Mouse (Mus musculus): ENCODE measurements around the gene Dars. TPM values are rescaled to one million over a fixed set of nuclear protein-coding genes. Genes with fewer than 3 reads are reported as not detected.

The Dars gene
- 140 and 142 TPM in 2 replicates for polyA plus RNA-seq (2015; fragmentation: Nextera tagmentation; extraction: Ambion mirVana)

DNA sequence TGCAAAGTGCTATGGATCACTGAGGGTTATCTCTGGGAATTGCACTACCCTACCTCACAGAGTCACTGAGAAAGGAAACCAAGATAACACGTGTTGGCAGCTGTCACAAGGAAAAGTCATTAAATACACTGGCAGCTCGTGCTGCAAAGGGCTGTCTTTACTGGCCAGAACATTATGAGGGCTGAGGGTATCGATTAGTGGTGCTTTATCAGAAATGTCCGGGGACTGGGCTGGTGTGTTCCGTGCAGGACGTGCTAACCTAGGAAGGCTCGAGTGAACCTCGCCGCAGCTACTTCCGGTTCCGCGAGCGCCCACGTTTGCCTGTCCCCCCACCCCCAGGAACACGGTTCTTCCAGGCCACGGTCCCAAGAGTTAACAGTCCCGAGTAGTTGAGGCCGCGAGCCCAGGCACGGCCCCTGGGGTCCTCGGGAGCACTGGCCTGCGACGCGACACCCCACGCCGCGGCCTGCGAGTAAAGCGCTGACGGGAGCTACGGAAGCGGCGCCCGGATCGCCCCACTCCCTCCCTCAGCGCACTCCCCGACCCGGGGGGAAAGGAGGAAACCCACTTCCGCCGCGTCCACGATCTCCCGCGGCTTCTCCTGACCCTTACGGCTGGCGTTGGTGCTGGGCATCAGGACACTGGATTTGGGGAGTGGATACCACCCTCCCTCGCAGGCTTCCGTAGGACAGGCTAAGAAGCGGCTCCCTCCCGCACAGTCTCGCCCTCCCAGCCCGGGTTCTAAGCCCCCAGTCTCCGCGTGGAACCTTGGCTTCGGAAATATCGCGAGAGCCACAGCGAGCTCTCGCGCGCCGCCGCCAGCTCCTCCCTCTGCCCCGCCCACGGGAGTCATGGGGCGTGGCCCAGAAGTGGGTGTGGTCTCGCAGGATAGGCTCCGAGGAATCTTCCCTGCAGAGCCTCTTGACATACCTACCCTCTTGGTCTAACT, at the start of gene Dars:
Gene Dars (minus strand): TSS at position 785 of the 949 bp plus-strand sequence.
- peak within 1 kb of the TSS; percentile 91 for H3K4me3 ChIP-seq

DNA sequence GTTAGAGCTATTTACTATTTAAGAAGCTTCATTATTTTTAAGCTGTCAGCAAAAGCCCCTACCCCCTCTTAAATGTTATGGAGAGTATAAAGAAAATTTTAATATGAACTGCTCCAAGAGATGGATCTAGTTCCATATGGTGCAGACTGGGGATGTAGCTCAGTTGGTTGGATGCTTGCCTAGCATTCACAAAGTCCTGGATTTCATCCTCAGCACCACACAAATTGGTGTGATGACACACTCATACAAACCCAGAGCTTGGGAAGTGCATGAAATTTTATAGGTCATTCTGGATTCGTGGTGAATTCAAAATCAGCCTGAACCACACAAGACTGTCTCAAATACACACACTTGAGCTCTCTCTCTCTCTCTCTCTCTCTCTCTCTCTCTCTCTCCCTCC, 49.7 kb upstream of the Dars start:
- Histone ChIP-seq H3K4me1 (peaks cover under 1% of the 10 kb centered on the region; the same call in 1 of the 2 replicates), H3K36me3 (no peaks in the 10 kb centered on the region), H3K4me2 (no peak overlapping the region), H3K27me3 (no peaks in the 10 kb centered on the region; the same call in 1 of the 2 replicates), H3K9me3 (no peaks in the 10 kb centered on the region), H3K9ac (no peak overlapping the region), H3K27ac (no peak overlapping the region), H3K4me3 (no peak overlapping the region)
- WGBS: 40% methylated on average over 1 of the region's 1 CpGs
- no peak for ATAC-seq (ENCODE audit: insufficient number of reproducible peaks, low FRiP score, low TSS enrichment, low read depth)

More for the DNA sequence above, at the start of gene Dars:
- Histone ChIP-seq H3K9me3 (no peaks in the 10 kb centered on the region), H3K4me1 (no peaks in the 10 kb centered on the region), H3K27me3 (no peaks in the 10 kb centered on the region), H3K4me2 (peak within 1 kb of the TSS; percentile 56), H3K27ac (peak within 1 kb of the TSS; percentile 90), H3K36me3 (peaks cover 17% of the 10 kb centered on the region; the same call in 1 of the 2 replicates), H3K9ac (peak within 1 kb of the TSS; percentile 84)
- under 1% methylated on average over 62 of the region's 68 CpGs for WGBS
- ATAC-seq (ENCODE audit: insufficient number of reproducible peaks, low FRiP score, low TSS enrichment, low read depth): peak; percentile 84

DNA sequence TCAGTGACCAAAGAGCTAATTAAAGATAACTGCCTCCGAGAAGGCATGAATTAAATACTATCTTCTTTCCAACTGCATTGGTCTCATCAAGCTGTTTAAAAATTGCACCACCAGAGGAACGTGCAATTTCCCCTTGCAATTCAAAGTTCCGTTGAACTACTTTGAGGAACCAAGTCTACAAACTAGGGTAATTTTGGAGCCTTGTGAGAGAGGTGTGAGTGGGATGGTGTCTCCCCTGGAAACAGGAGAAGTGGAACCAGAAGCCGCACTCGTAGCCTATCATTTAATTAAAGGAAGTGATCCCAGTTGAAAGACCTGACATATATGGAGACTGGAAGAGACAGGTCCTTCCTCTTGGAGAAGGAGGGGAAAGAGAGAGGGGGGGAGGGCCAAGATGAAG, 46.3 kb upstream of the Dars start:
- WGBS: 83% methylated on average over 5 of the region's 5 CpGs
- no peaks in the 10 kb centered on the region for H3K36me3 ChIP-seq

DNA sequence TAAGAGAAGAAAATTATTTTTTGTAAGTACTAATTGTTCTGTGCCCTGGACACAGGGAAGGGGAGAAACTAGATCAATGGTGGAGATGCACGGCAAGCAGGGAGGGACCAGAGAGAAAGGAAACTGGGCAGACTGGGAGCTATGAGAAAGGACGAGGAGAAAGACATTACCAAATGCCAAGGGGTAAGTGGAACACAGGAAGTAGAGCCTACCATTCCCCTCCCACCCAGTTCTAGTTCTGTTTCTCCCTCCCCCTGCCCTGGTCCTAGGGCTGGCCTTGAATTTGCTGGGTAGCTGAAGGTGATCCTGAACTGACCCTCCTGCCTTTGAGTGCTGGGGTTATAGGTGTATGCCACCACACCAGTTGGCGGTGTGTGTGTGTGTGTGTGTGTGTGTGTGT, 45.2 kb upstream of the Dars start:
- H3K4me1 ChIP-seq: no peaks in the 10 kb centered on the region
- no peaks in the 10 kb centered on the region for H3K9me3 ChIP-seq
- no peak overlapping the region for H3K4me3 ChIP-seq
- H3K27ac ChIP-seq: no peak overlapping the region
- ATAC-seq (ENCODE audit: insufficient number of reproducible peaks, low FRiP score, low TSS enrichment, low read depth): no peak
- no peak overlapping the region for H3K4me2 ChIP-seq
- H3K9ac ChIP-seq: no peak overlapping the region
- H3K36me3 ChIP-seq: no peaks in the 10 kb centered on the region
- WGBS: 59% methylated on average over 3 of the region's 3 CpGs
- H3K27me3 ChIP-seq: no peaks in the 10 kb centered on the region

More for the DNA sequence above, 46.3 kb upstream of the Dars start:
- H3K9ac ChIP-seq: no peak overlapping the region
- H3K4me2 ChIP-seq: no peak overlapping the region
- H3K9me3 ChIP-seq: no peaks in the 10 kb centered on the region
- H3K27me3 ChIP-seq: no peaks in the 10 kb centered on the region
- no peak for ATAC-seq (ENCODE audit: insufficient number of reproducible peaks, low FRiP score, low TSS enrichment, low read depth)
- no peaks in the 10 kb centered on the region for H3K4me1 ChIP-seq
- H3K27ac ChIP-seq: no peak overlapping the region
- H3K4me3 ChIP-seq: no peak overlapping the region

DNA sequence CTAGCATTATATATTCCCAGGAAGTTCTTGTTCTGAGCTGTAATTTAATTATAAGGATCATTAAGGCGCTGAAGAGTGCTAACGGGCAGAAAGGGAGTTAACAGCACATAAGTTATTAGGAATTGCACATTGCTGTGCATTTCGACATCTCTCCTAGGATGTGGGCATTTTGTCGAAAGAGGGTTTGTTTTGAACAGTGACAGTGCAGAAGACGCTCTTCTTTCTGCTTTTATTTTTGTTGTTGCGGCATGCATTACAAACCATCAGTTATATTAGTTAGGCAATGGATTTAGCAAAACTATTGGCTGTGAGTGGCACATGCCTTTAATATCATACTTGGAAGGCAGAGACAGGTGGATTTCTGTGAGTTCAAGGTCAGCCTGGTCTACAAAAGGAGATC, 43.6 kb upstream of the Dars start:
- H3K36me3 ChIP-seq: no peaks in the 10 kb centered on the region
- no peak for ATAC-seq (ENCODE audit: insufficient number of reproducible peaks, low FRiP score, low TSS enrichment, low read depth)
- H3K4me2 ChIP-seq: no peak overlapping the region
- no peak overlapping the region for H3K9ac ChIP-seq
- H3K9me3 ChIP-seq: no peaks in the 10 kb centered on the region
- no peaks in the 10 kb centered on the region for H3K4me1 ChIP-seq
- H3K27me3 ChIP-seq: no peaks in the 10 kb centered on the region
- H3K27ac ChIP-seq: no peak overlapping the region
- no peak overlapping the region for H3K4me3 ChIP-seq
- WGBS: 78% methylated on average over 6 of the region's 6 CpGs

DNA sequence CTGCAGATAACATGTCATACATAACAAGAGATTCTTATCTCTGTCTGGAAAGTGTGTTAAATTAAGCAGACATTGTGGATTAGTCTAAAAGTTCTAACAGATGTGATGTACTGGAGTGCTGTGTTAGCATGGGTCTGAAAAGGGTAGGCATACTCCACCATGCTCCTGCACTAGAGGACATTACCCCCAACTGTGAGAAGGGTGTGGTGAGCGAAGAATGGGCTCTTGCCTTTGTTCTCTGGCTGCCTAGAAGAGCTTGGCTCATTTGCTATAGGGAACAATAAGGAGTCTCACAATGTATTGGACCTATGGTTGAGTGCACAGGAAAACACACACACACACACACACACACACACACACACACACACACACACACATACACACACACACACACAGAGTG, 42.3 kb upstream of the Dars start:
- no peak for ATAC-seq (ENCODE audit: insufficient number of reproducible peaks, low FRiP score, low TSS enrichment, low read depth)
- Histone ChIP-seq H3K9me3 (no peaks in the 10 kb centered on the region), H3K9ac (no peak overlapping the region), H3K36me3 (no peaks in the 10 kb centered on the region), H3K27me3 (no peaks in the 10 kb centered on the region), H3K4me2 (no peak overlapping the region), H3K4me3 (no peak overlapping the region), H3K4me1 (no peaks in the 10 kb centered on the region), H3K27ac (no peak overlapping the region)
- 78% methylated on average over 1 of the region's 1 CpGs for WGBS

DNA sequence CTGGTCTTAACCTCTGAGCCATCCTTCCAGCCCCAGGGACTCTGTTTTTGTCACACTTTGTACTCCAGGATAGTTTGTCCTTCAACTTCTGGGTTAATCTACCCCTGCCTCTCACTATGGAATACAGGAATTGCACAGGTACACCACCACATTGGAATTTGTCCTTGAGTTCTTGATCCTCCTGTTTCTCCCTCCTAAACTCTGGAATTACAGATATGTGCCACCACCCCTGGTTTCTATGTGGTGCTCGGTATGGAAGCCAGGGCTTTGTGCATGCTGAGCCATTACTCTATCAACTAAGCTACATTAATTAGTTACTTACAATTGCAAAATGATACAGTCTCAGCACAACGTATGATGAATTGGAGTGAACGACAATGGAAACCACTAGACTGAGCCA, 41.8 kb upstream of the Dars start:
- no peak overlapping the region for H3K9ac ChIP-seq
- no peak for ATAC-seq (ENCODE audit: insufficient number of reproducible peaks, low FRiP score, low TSS enrichment, low read depth)
- 82% methylated on average over 3 of the region's 3 CpGs for WGBS

DNA sequence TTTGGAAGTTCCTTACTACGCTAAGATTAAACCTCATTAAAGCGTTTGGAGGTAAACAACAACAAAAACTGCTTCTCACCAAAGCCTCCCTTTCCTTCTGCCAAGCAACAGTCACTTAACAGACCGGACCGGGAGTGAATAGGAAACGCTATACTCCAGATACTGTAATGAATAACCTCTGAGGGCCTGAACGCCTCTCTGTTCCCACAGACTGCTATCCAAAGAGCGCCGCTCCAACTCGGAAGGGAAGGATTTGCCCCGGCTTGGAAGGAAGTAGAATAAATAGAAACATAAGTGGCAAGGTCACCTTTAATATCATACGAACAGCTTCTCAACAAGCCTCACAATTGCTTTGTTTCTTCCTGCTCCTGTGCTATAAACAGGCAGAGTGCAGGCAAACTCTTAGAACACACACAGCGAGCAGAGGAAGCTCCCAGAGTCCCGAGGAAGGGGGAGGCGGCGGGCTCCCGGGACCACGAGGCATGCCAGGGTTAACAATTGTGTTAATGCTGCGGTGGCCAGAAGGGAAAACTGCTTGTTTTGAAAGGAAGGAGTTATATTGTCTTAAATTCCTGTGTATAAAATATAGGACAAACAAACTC, 39.8 kb upstream of the Dars start:
- Histone ChIP-seq H3K4me2 (peak overlapping the region; percentile 22; the same call in 1 of the 2 replicates), H3K27ac (no peak overlapping the region), H3K4me3 (no peak overlapping the region), H3K36me3 (no peaks in the 10 kb centered on the region), H3K27me3 (no peaks in the 10 kb centered on the region), H3K9me3 (no peaks in the 10 kb centered on the region), H3K9ac (no peak overlapping the region), H3K4me1 (no peaks in the 10 kb centered on the region)
- 44% methylated on average over 18 of the region's 18 CpGs for WGBS
- no peak; the same call in 1 of the 2 replicates for ATAC-seq (ENCODE audit: insufficient number of reproducible peaks, low FRiP score, low TSS enrichment, low read depth)

More for the DNA sequence above, 41.8 kb upstream of the Dars start:
- H3K4me2 ChIP-seq: no peak overlapping the region
- no peaks in the 10 kb centered on the region for H3K36me3 ChIP-seq
- H3K4me3 ChIP-seq: no peak overlapping the region
- H3K27me3 ChIP-seq: no peaks in the 10 kb centered on the region
- H3K4me1 ChIP-seq: no peaks in the 10 kb centered on the region
- H3K9me3 ChIP-seq: no peaks in the 10 kb centered on the region
- no peak overlapping the region for H3K27ac ChIP-seq

DNA sequence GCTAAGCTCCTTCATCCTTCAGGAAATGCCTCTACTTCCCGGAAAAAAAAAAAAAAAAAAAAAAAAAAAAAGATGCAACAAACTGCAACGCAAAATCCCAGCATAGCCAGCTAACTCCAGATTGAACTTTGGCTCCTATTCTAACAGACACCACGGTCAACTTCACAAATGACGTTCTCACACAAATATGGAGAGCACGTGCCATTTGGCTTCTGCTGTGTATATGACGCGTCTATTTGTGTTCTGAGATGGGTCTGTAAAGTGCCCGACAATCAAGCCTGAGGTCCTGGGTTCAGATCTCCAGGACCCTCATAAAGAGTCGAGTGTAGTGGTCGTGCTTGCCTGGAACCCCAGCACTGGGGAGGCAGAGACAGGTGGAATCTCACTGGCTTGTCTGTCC, 39.1 kb upstream of the Dars start:
- H3K9me3 ChIP-seq: no peaks in the 10 kb centered on the region
- no peaks in the 10 kb centered on the region for H3K36me3 ChIP-seq
- H3K4me2 ChIP-seq: no peak overlapping the region
- no peaks in the 10 kb centered on the region for H3K4me1 ChIP-seq
- no peak overlapping the region for H3K27ac ChIP-seq
- H3K27me3 ChIP-seq: no peaks in the 10 kb centered on the region
- no peak overlapping the region for H3K4me3 ChIP-seq
- no peak overlapping the region for H3K9ac ChIP-seq
- no peak for ATAC-seq (ENCODE audit: insufficient number of reproducible peaks, low FRiP score, low TSS enrichment, low read depth)
- 85% methylated on average over 10 of the region's 10 CpGs for WGBS

DNA sequence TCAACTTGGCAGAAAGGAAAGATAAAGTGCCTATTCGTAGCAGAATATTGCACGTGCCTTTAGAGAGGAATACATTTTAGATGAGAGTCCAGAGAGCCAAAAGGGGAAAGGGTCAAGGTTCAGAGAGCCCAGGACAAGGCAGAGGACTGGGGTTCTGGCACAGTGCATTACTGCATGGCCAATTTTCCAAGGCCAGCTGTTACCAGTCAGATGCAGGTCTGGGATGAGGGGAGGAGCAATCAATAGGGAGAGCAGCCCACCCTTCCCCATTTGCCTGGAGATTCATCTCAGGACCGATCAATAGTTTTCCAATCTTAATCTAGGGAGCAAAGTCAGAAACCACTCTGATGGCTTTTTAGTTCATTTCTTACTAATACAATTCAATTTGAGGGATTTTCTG, 35.0 kb upstream of the Dars start:
- ATAC-seq (ENCODE audit: insufficient number of reproducible peaks, low FRiP score, low TSS enrichment, low read depth): no peak

DNA sequence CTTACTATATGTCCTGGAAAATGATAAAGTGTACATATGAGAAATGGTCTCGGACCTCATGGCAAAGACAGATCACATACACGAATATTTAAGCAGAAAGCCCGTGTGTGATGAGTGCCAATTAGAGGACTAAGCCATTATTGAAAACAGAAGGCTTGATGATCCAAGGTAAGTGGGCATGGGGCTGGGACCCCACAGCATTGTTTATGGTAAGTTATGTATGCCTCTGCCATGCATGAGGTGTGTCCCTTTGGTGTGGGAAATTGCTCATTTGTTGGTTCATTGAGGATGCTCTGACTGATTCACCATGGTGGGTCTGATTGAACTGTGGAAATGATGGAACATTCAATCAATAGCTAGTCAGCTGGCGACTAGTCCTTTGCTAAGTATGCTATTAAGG, 34.0 kb upstream of the Dars start:
- WGBS: 69% methylated on average over 4 of the region's 4 CpGs
- Histone ChIP-seq H3K27me3 (no peaks in the 10 kb centered on the region), H3K4me3 (no peak overlapping the region), H3K27ac (no peak overlapping the region), H3K9ac (no peak overlapping the region), H3K36me3 (no peaks in the 10 kb centered on the region), H3K9me3 (no peaks in the 10 kb centered on the region), H3K4me2 (no peak overlapping the region), H3K4me1 (no peaks in the 10 kb centered on the region)
- no peak for ATAC-seq (ENCODE audit: insufficient number of reproducible peaks, low FRiP score, low TSS enrichment, low read depth)

More for the DNA sequence above, 35.0 kb upstream of the Dars start:
- Histone ChIP-seq H3K4me1 (no peaks in the 10 kb centered on the region), H3K4me3 (no peak overlapping the region), H3K27ac (no peak overlapping the region), H3K9me3 (no peaks in the 10 kb centered on the region), H3K36me3 (no peaks in the 10 kb centered on the region), H3K27me3 (no peaks in the 10 kb centered on the region), H3K4me2 (no peak overlapping the region), H3K9ac (no peak overlapping the region)
- WGBS: 83% methylated on average over 3 of the region's 3 CpGs
